Mouse (Mus musculus) thymus, postnatal 14 days (tissue): ENCODE results near the gene Cluh.

Source experiments
- DNase-seq: peaks from one replicate; pipeline ENCODE4 v3.0.0; 2021

The Cluh gene

GRCm38 (mm10) chr11:74675156-74675555, 25.9 kb downstream of the Cluh start:
- no peak for DNase-seq

DNA sequence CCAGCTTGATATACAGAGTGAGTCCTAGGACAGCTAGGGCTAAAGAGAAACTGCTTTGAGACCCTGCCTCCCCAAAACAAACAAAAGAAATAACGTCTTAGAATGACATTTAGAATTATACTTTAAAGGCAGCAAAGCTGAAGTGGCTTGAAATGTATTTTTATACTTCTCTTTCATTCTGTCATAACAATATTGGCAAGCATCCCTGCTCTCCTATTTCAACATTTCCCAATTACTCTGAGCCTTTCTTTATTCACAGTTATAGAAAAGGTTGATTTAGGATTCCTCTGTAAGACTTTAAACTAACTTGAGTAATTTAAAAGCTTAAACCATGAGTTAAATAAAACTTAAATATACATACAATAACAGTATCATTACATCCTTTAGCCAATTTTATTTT, 42.9 kb downstream of the Cluh start:
- no peak for DNase-seq

- DNase-seq: no peak
These were observed 50.2 kb downstream of the Cluh start for GRCm38 (mm10) chr11:74699505-74699904.

DNA sequence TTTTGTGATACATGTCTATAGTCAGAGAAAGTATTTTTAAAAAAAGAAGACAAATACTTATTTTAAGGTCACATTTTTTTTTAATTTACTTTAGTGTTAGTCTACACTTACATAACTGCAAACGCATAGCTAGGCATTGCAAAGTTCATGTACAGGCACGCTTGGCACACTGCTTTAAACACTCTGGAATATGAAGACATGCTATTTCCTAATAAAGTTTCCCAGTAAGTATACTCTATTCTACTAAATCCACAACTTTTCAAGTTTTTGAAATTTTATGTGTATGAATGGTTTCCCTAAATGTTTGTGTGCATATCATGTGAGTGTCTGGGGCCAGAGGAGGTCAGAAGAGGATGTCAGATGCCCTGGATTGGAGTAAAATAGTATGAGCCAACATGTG, 54.8 kb downstream of the Cluh start:
- no peak for DNase-seq

GRCm38 (mm10) chr11:74708781-74709180, 59.5 kb downstream of the Cluh start:
- no peak for DNase-seq

DNA sequence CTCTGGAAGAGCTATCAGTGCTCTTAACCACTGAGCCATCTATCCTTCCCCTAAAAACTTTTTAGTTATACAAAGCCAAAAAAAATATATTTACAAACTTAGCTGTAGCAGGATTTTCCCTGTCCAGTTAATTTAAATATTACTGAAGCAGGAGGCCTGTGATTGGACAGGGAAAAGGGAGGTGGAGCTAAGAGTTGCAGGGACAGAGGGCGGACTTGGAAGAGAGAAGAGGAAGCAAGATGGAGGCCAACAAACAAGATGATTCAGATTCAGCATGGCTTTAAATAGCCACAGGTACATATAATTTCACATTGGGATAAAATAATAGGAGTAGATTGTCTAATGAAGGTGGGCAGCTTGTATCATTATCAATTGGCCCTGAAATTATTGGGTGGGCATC, 61.4 kb downstream of the Cluh start:
- no peak for DNase-seq

DNA sequence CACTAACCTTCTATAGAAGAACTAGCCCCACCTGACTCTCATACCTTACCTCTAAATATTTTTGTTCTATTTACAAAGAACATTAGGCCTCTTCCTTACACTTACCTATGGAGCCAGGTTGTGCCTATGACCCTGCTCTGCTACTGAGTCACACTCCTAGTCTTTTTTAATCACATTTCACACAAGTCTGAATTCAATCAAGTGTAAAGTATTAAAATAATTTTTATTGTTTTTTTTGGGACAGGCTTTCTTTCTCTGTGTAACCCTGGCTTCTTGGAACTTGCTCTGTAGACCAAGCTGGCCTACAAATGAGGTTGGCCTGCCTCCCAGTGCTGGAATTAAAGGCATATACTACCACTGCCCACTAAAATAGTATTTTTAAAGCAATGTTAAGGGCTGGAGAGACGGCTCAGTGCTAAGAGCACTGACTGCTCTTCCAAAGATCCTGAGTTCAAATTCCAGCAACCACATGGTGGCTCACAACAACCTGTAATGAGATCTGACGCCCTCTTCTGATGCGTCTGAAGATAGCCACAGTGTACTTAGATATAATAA, 66.8 kb downstream of the Cluh start:
- DNase-seq: no peak
